Mouse (Mus musculus): ENCODE data around the gene Cxcl1.

- TF ChIP-seq EP300 (IDR thresholded peaks at IDR 0.05; ENCODE audit: insufficient read depth, low read depth, low read length) (no peak), POLR2A (IDR thresholded peaks at IDR 0.05; ENCODE audit: insufficient read depth, low read depth, low read length) (no peak)
These were observed 35.5 kb upstream of the Cxcl1 start for GRCm38 (mm10) chr5:90855308-90856230.

Measured in heart, adult 2 months (tissue).